Mouse (Mus musculus) hindbrain, embryonic 11.5 days (tissue): ENCODE results near the gene Tnfaip1. TPM values are rescaled to one million over a fixed set of nuclear protein-coding genes. Genes with fewer than 3 reads are reported as not detected.
"Not testable (repeated sequence)": the region's sequence is repeated elsewhere in the genome, so short reads cannot be mapped to it uniquely, and the experiment has no call there.

Experiments
- ATAC-seq: fragments of 200-750 bp; cut with Nextera tagmentation; 2 replicates; pipeline ENCODE4 v1.8.0; 2017; ENCODE audit warnings: mild to moderate bottlenecking, moderate TSS enrichment, moderate library complexity; ENCODE audit not compliant: low FRiP score
- DNase-seq: peaks from one replicate; pipeline ENCODE4 v3.0.0-alpha.2; 2015; ENCODE audit warnings: low spot score
- H3K27ac ChIP-seq: fragments of 300-500 bp; sonication (generic); 2 replicates; pipeline ENCODE4 v1.5.1; 2014; ENCODE audit warnings: mild to moderate bottlenecking, low read depth, low read length
- H3K27me3 ChIP-seq: fragments of 300-500 bp; sonication (generic); 2 replicates; pipeline ENCODE4 v1.6.1; 2014; ENCODE audit warnings: mild to moderate bottlenecking, low read length, moderate library complexity, mixed read lengths; ENCODE audit not compliant: control insufficient read depth, insufficient read depth
- H3K36me3 ChIP-seq: fragments of 300-500 bp; sonication (generic); 2 replicates; pipeline ENCODE4 v1.6.1; 2014; ENCODE audit warnings: mild to moderate bottlenecking, low read length, moderate library complexity, mixed read lengths; ENCODE audit not compliant: control insufficient read depth, insufficient read depth
- H3K4me1 ChIP-seq: fragments of 300-500 bp; sonication (generic); replicated peaks from 2 replicates; pipeline ENCODE4 v1.6.1; 2014; ENCODE audit warnings: low read length, mixed read lengths; ENCODE audit not compliant: control insufficient read depth, insufficient read depth
- H3K4me2 ChIP-seq: fragments of 300-500 bp; sonication (generic); replicated peaks from 2 replicates; pipeline ENCODE4 v1.6.1; 2014; ENCODE audit warnings: mild to moderate bottlenecking, low read depth, low read length
- H3K4me3 ChIP-seq: fragments of 300-500 bp; sonication (generic); 2 replicates; pipeline ENCODE4 v1.5.1; 2014; ENCODE audit warnings: low read depth, low read length
- H3K9ac ChIP-seq: fragments of 300-500 bp; sonication (generic); 2 replicates; pipeline ENCODE4 v1.6.1; 2014; ENCODE audit warnings: low read depth, low read length
- H3K9me3 ChIP-seq: fragments of 300-500 bp; sonication (generic); 2 replicates; pipeline ENCODE4 v1.6.1; 2016; ENCODE audit warnings: low read length; ENCODE audit not compliant: control insufficient read depth
- WGBS: fragments of 180-500 bp; shearing (Covaris S2); extraction: QIAGEN DNeasy Blood & Tissue Kit; methylation state at CpG from one replicate; pipeline ENCODE4 v1.1.7; 2014; 5-methylcytosine and 5-hydroxymethylcytosine counted together
- polyA plus RNA-seq: library from polyadenylated mRNA; unstranded; fragments of >200 nt; fragmentation: Nextera tagmentation; extraction: Ambion mirVana; gene quantifications from 2 replicates; pipeline ENCODE4 v1.2.1, GENCODE M21; 2014

Gene Tnfaip1
- polyA plus RNA-seq, 1 experiment from 2014 or later = 63.3 TPM

GRCm38 (mm10) chr11:78547718-78548460 is 11.8 kb upstream of the Tnfaip1 start:
- no peak for DNase-seq
- no peaks in the 10 kb centered on the region; the same call in 1 of the 2 replicates for H3K4me1 ChIP-seq
- 80% methylated on average over 2 of the region's 2 CpGs for WGBS

GRCm38 (mm10) chr11:78545181-78545580 is 9.0 kb upstream of the Tnfaip1 start:
- no peak for ATAC-seq
- H3K27me3 ChIP-seq = no peaks in the 10 kb centered on the region

More at GRCm38 (mm10) chr11:78547718-78548460, 11.8 kb upstream of the Tnfaip1 start:
- H3K4me2 ChIP-seq = no peak overlapping the region
- H3K27ac ChIP-seq = no peak overlapping the region
- no peak overlapping the region for H3K9ac ChIP-seq
- no peaks in the 10 kb centered on the region for H3K27me3 ChIP-seq
- no peak overlapping the region for H3K4me3 ChIP-seq
- ATAC-seq = no peak
- H3K36me3 ChIP-seq = no peaks in the 10 kb centered on the region
- no peaks in the 10 kb centered on the region for H3K9me3 ChIP-seq

GRCm38 (mm10) chr11:78544449-78545111 is 8.4 kb upstream of the Tnfaip1 start:
- Histone ChIP-seq H3K4me3 (no peak overlapping the region), H3K4me2 (no peak overlapping the region), H3K9me3 (no peaks in the 10 kb centered on the region), H3K27ac (no peak overlapping the region), H3K36me3 (peaks cover 2% of the 10 kb centered on the region; the same call in 1 of the 2 replicates), H3K27me3 (no peaks in the 10 kb centered on the region), H3K9ac (no peak overlapping the region), H3K4me1 (no peaks in the 10 kb centered on the region; the same call in 1 of the 2 replicates)
- ATAC-seq = no peak
- DNase-seq = no peak
- WGBS = 97% methylated on average over 7 of the region's 7 CpGs

More at GRCm38 (mm10) chr11:78545181-78545580, 9.0 kb upstream of the Tnfaip1 start:
- 77% methylated on average over 8 of the region's 8 CpGs for WGBS
- no peak overlapping the region for H3K4me3 ChIP-seq
- DNase-seq = no peak
- H3K4me1 ChIP-seq = no peaks in the 10 kb centered on the region; the same call in 1 of the 2 replicates
- H3K9me3 ChIP-seq = no peaks in the 10 kb centered on the region
- H3K9ac ChIP-seq = no peak overlapping the region
- H3K4me2 ChIP-seq = no peak overlapping the region
- no peak overlapping the region for H3K27ac ChIP-seq
- peaks cover 2% of the 10 kb centered on the region; the same call in 1 of the 2 replicates for H3K36me3 ChIP-seq

GRCm38 (mm10) chr11:78540358-78540757 is 4.2 kb upstream of the Tnfaip1 start:
- Histone ChIP-seq H3K9ac (no peak overlapping the region), H3K4me3 (no peak overlapping the region), H3K36me3 (peaks cover 2% of the 10 kb centered on the region; the same call in 1 of the 2 replicates), H3K4me2 (no peak overlapping the region), H3K4me1 (peaks cover 2% of the 10 kb centered on the region), H3K27me3 (no peaks in the 10 kb centered on the region), H3K27ac (no peak overlapping the region), H3K9me3 (no peaks in the 10 kb centered on the region)
- WGBS = 86% methylated on average over 3 of the region's 3 CpGs
- DNase-seq (no peak), ATAC-seq (no peak)

- H3K4me1 ChIP-seq = peaks cover 2% of the 10 kb centered on the region
- peak overlapping the region; percentile 80 for H3K4me3 ChIP-seq
- DNase-seq (no peak), ATAC-seq (no peak; the same call in 1 of the 2 replicates)
- peak overlapping the region; percentile 84 for H3K9ac ChIP-seq
- H3K27ac ChIP-seq = 0 out of 2 replicates have a peak overlapping the region, but pooled peaks have one; percentile 61
- peak overlapping the region; percentile 82 for H3K4me2 ChIP-seq
- no peaks in the 10 kb centered on the region for H3K27me3 ChIP-seq
- H3K9me3 ChIP-seq = no peaks in the 10 kb centered on the region
- peaks cover 2% of the 10 kb centered on the region; the same call in 1 of the 2 replicates for H3K36me3 ChIP-seq
- WGBS = 5% methylated on average over 14 of the region's 14 CpGs
Observed at GRCm38 (mm10) chr11:78536690-78537084, 555 bp upstream of the Tnfaip1 start.

GRCm38 (mm10) chr11:78535376-78536079 is 604 bp downstream of the Tnfaip1 start:
- Histone ChIP-seq H3K27me3 (no peaks in the 10 kb centered on the region), H3K4me2 (peak overlapping the region; percentile 82), H3K36me3 (no peaks in the 10 kb centered on the region), H3K27ac (peak overlapping the region; percentile 79), H3K9me3 (no peaks in the 10 kb centered on the region), H3K4me3 (peak overlapping the region; percentile 80), H3K9ac (peak overlapping the region; percentile 67), H3K4me1 (peaks cover 2% of the 10 kb centered on the region)
- ATAC-seq = peak; percentile 28; the same call in 1 of the 2 replicates
- DNase-seq = no peak
- 1% methylated on average over 23 of the region's 23 CpGs for WGBS

GRCm38 (mm10) chr11:78534516-78534915 is 1.6 kb downstream of the Tnfaip1 start:
- no peak overlapping the region for H3K4me3 ChIP-seq
- no peak overlapping the region for H3K9ac ChIP-seq
- no peaks in the 10 kb centered on the region for H3K36me3 ChIP-seq

GRCm38 (mm10) chr11:78531515-78531914 is 4.6 kb downstream of the Tnfaip1 start:
- not testable (repeated sequence) for DNase-seq, H3K9ac ChIP-seq, H3K36me3 ChIP-seq, H3K9me3 ChIP-seq, H3K27ac ChIP-seq, H3K4me3 ChIP-seq, H3K4me2 ChIP-seq, H3K27me3 ChIP-seq, H3K4me1 ChIP-seq, ATAC-seq
- WGBS = 94% methylated on average over 9 of the region's 10 CpGs

More at GRCm38 (mm10) chr11:78534516-78534915, 1.6 kb downstream of the Tnfaip1 start:
- Histone ChIP-seq H3K4me1 (peaks cover 2% of the 10 kb centered on the region), H3K4me2 (no peak overlapping the region), H3K9me3 (no peaks in the 10 kb centered on the region), H3K27ac (no peak overlapping the region), H3K27me3 (no peaks in the 10 kb centered on the region)
- WGBS = 88% methylated on average over 4 of the region's 4 CpGs
- ATAC-seq (no peak), DNase-seq (no peak)
